Mouse (Mus musculus): Measurements from ENCODE around the gene Crk.

- TF ChIP-seq CTCF (IDR thresholded peaks at IDR 0.05; ENCODE audit: insufficient read depth, low read length) (no peak), POLR2A (IDR thresholded peaks at IDR 0.05; ENCODE audit: borderline replicate concordance, extremely low read depth, low read depth, low read length) (no peak)
Measured at GRCm38 (mm10) chr11:75740204-75740603, 61.1 kb downstream of the Crk start.

Data from lung, adult 2 months (tissue).